Mouse (Mus musculus) testis, adult 2 months (tissue): ENCODE data around the gene Adcy1.

Source experiments
- CTCF ChIP-seq: fragments of 200-500 bp; IDR thresholded peaks from 2 replicates; pipeline ENCODE4 v1.5.1; 2012; ENCODE audit warnings: low read depth, mild to moderate bottlenecking, inconsistent platforms, low read length, moderate library complexity; ENCODE audit not compliant: control insufficient read depth, insufficient read depth, insufficient replicate concordance
- POLR2A ChIP-seq: fragments of 200-500 bp; IDR thresholded peaks from 2 replicates; pipeline ENCODE4 v1.6.1; 2012; ENCODE audit warnings: low read depth, mild to moderate bottlenecking, inconsistent platforms, low read length, moderate library complexity; ENCODE audit not compliant: control insufficient read depth

DNA sequence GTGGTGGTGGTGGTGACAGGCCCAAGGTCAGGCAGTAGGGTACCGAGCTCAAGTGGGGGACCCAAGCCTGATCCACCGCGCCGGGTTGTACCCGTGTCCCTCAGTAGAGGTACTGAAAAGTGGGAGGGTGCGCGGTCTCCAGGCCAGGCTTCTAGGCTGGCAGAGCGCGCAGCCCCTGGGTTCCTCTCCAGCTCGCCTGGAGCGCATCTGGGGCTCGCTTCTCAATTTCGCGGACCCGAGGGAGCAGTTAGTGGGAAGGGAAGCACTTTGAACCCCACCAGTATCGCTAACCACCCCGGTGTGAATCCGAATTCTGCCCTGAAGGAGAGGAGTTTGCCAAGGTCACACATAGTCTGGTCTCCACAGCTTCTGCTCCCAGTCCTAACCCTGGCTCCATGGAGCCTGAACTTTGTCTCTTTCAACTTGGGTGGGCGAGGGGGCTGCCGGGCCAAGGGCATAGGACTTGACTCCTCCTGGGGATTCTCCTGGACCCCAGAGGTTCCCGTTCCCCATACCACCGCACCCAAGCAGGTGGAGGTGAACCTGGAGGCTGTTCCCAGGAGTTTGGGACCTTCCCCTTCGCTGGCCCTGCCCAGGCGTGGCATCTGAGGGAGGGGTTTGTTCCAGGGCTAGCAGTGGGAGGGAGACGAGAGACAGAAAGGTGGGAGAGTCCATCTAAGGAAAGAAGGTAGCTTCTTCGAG is 1.3 kb downstream of the Adcy1 start:
- TF ChIP-seq CTCF (no peak), POLR2A (no peak)
